Mouse (Mus musculus) frontal cortex, postnatal 25 days (tissue): ENCODE results near the gene Thrb.

ENCODE experiments used
- DNase-seq, 2 experiments: peaks; one replicate each; pipeline ENCODE4 v3.0.0; 2022; ENCODE audit warnings: low spot score in 2 of 2

Thrb gene

GRCm38 (mm10) chr14:18031941-18032340 is 371.9 kb downstream of the Thrb start:
- no peak for DNase-seq

GRCm38 (mm10) chr14:18036573-18036972 is 376.5 kb downstream of the Thrb start:
- DNase-seq = no peak

DNA sequence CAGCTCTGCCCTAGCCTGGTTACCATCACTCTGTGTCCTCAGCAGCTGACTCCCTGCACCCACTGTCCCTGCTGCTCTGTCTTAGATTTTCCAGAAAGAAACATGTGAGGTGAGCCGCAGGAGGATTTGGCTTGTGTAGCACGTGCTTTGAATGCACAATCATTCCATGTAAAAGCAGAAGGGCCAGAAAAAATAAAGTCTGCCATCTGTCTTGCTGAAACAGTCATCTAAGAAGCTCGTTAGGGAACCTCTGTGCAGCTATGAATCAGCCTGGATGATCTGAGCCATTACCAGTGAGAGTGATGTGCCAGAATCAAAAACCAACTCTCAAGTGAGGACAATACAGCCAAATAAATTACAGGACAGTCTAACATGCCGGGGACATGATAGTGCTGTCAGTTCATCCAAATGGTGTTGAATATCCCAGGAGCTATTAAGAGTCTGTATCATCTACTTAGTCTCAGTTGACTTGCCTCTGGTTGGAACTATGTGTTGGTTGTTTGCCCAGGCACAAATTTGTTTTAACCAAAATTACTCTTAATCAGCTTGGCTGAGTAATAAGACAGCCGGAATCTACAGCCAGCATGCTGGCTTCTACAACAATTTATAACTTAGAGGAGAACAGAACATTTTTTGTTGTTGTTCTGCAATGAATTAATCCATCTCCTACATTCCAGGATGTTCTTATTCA is 402.2 kb downstream of the Thrb start:
- DNase-seq = peak in 1 of 2 experiments; percentile 12
